Mouse (Mus musculus) E14TG2a.4 (cell line): Measurements from ENCODE around the gene Hdgfl1.

Experiments used
- CTCF ChIP-seq: conservative IDR thresholded peaks from 2 replicates; pipeline ENCODE4 v1.5.1; 2014; ENCODE audit warnings: low read length
- NANOG ChIP-seq: IDR thresholded peaks from 2 replicates; pipeline ENCODE4 v1.6.1; 2014; ENCODE audit warnings: borderline replicate concordance, low read length, mixed read lengths
- POU5F1 ChIP-seq: IDR thresholded peaks from 2 replicates; pipeline ENCODE4 v1.6.1; 2014; ENCODE audit warnings: low read length, borderline replicate concordance

DNA sequence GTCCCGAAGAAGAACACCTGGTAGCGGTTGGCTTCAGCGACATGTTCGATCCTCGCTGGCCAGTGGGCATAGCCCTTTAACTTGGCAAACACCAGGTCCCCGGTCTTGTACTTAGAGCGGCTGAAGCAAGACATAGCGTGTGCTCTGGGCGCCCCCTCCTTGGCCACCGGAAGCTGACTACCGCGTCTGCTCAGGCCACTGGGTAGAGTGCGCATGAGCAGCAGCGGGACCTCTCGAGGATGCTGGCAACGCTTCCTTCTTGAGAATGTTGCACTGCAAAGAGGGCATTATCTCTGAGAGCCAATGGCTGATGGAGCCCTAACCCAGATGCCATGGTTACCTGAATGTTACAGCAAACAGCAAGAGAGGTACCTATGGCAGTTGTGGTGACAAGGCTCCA is at the start of gene Hdgfl1:
- TF ChIP-seq CTCF (no peak), POU5F1 (no peak), NANOG (no peak)
